Mouse (Mus musculus) liver, postnatal 0 days (tissue): ENCODE data around the gene Tcf7l2.

Experiments used
- CTCF ChIP-seq: sonication (generic); IDR thresholded peaks from 2 replicates; pipeline ENCODE4 v1.5.1; 2016; ENCODE audit warnings: antibody characterized with exemption, low read depth
- EP300 ChIP-seq: IDR thresholded peaks from 2 replicates; pipeline ENCODE4 v1.6.1; 2016; ENCODE audit warnings: antibody characterized with exemption, low read depth, mild to moderate bottlenecking

DNA sequence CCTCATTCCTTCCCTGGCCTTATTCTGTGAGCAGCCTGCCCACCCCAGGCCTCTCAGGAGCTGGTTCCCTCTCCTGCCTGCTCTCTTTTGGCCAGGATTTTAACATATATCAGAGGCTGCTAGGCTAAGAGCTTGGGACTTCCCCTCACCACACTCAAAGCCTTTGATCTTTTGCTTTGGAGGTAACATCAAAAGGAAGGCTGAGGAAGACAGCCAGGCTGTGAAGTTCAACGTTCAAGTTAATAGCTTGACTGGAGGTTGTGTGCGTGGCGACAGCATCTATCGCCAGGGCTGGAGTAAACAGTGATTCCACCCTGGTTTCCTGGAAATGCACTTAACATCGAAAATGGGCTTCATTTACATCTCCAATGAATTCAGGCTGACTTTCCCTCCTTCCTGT lies 51.0 kb downstream of the Tcf7l2 start:
- TF ChIP-seq CTCF (no peak), EP300 (no peak)
